Mouse (Mus musculus) midbrain, embryonic 14.5 days (tissue): ENCODE results near the gene C2cd4b. TPM values are rescaled to one million over a fixed set of nuclear protein-coding genes. Genes with fewer than 3 reads are reported as not detected.

Experiments used
- ATAC-seq: fragments of 200-750 bp; cut with Nextera tagmentation; 2 replicates; pipeline ENCODE4 v1.8.0; 2017; ENCODE audit warnings: moderate number of reproducible peaks, moderate library complexity; ENCODE audit not compliant: low FRiP score, low TSS enrichment
- DNase-seq: peaks from one replicate; pipeline ENCODE4 v3.0.0-alpha.2; 2015
- H3K27ac ChIP-seq: fragments of 300-500 bp; sonication (generic); replicated peaks from 2 replicates; pipeline ENCODE4 v1.5.1; 2014; ENCODE audit warnings: mild to moderate bottlenecking, low read depth, low read length, moderate library complexity
- H3K27me3 ChIP-seq: fragments of 300-500 bp; sonication (generic); 2 replicates; pipeline ENCODE4 v1.6.1; 2014; ENCODE audit warnings: low read length, control low read depth, mixed read lengths; ENCODE audit not compliant: control insufficient read depth, insufficient read depth
- H3K36me3 ChIP-seq: fragments of 300-500 bp; sonication (generic); 2 replicates; pipeline ENCODE4 v1.6.1; 2014; ENCODE audit warnings: low read length, control low read depth; ENCODE audit not compliant: control insufficient read depth, insufficient read depth
- H3K4me1 ChIP-seq: fragments of 300-500 bp; sonication (generic); 2 replicates; pipeline ENCODE4 v1.6.1; 2014; ENCODE audit warnings: mild to moderate bottlenecking, antibody characterized with exemption, low read length, control low read depth; ENCODE audit not compliant: control insufficient read depth, insufficient read depth
- H3K4me2 ChIP-seq: fragments of 300-500 bp; sonication (generic); 2 replicates; pipeline ENCODE4 v1.6.1; 2014; ENCODE audit warnings: mild to moderate bottlenecking, low read length, moderate library complexity
- H3K4me3 ChIP-seq: fragments of 300-500 bp; sonication (generic); replicated peaks from 2 replicates; pipeline ENCODE4 v1.5.1; 2014; ENCODE audit warnings: low read depth, low read length
- H3K9ac ChIP-seq: fragments of 300-500 bp; sonication (generic); replicated peaks from 2 replicates; pipeline ENCODE4 v1.6.1; 2014; ENCODE audit warnings: mild to moderate bottlenecking, low read length, moderate library complexity
- H3K9me3 ChIP-seq: fragments of 300-500 bp; sonication (generic); 2 replicates; pipeline ENCODE4 v1.6.1; 2016; ENCODE audit warnings: low read length, control low read depth, mixed read lengths; ENCODE audit not compliant: control insufficient read depth
- WGBS: fragments of 180-500 bp; shearing (Covaris S2); extraction: QIAGEN DNeasy Blood & Tissue Kit; methylation state at CpG from one replicate; pipeline ENCODE4 v1.1.7; 2014; 5-methylcytosine and 5-hydroxymethylcytosine counted together
- polyA plus RNA-seq: library from polyadenylated mRNA; unstranded; fragments of >200 nt; fragmentation: Nextera tagmentation; extraction: Ambion mirVana; gene quantifications from 2 replicates; pipeline ENCODE4 v1.2.1, GENCODE M21; 2014

C2cd4b gene
- polyA plus RNA-seq, 1 experiment from 2014 or later, result 0.71 TPM

- Histone ChIP-seq H3K4me3 (no peak overlapping the region), H3K9ac (no peak overlapping the region), H3K4me1 (0 out of 2 replicates have a peak, but pooled peaks cover 2% of the 10 kb centered on the region), H3K27ac (no peak overlapping the region), H3K9me3 (no peaks in the 10 kb centered on the region), H3K4me2 (no peak overlapping the region), H3K36me3 (no peaks in the 10 kb centered on the region), H3K27me3 (peaks cover 11% of the 10 kb centered on the region)
- DNase-seq (no peak), ATAC-seq (no peak)
- WGBS, result 86% methylated on average over 4 of the region's 4 CpGs
Measured at GRCm38 (mm10) chr9:67763326-67763725, 4.1 kb downstream of the C2cd4b start.

GRCm38 (mm10) chr9:67766405-67766804 is 7.2 kb downstream of the C2cd4b start:
- Histone ChIP-seq H3K4me3 (no peak overlapping the region), H3K36me3 (no peaks in the 10 kb centered on the region), H3K4me2 (no peak overlapping the region), H3K27me3 (no peaks in the 10 kb centered on the region), H3K9me3 (no peaks in the 10 kb centered on the region), H3K4me1 (no peaks in the 10 kb centered on the region), H3K27ac (no peak overlapping the region), H3K9ac (no peak overlapping the region)
- ATAC-seq, result no peak
- no peak for DNase-seq
- WGBS, result 94% methylated on average over 4 of the region's 4 CpGs

- DNase-seq (no peak), ATAC-seq (no peak)
- H3K4me1 ChIP-seq, result no peaks in the 10 kb centered on the region
- H3K4me3 ChIP-seq, result no peak overlapping the region
- H3K4me2 ChIP-seq, result no peak overlapping the region
- H3K27me3 ChIP-seq, result no peaks in the 10 kb centered on the region
- no peaks in the 10 kb centered on the region for H3K9me3 ChIP-seq
- 32% methylated on average over 3 of the region's 3 CpGs for WGBS
- H3K36me3 ChIP-seq, result no peaks in the 10 kb centered on the region
- H3K27ac ChIP-seq, result no peak overlapping the region
- no peak overlapping the region for H3K9ac ChIP-seq
Measured at GRCm38 (mm10) chr9:67766948-67767347, 7.7 kb downstream of the C2cd4b start.

GRCm38 (mm10) chr9:67768843-67769242 is 9.6 kb downstream of the C2cd4b start:
- no peak overlapping the region for H3K4me3 ChIP-seq
- H3K36me3 ChIP-seq, result no peaks in the 10 kb centered on the region
- DNase-seq, result no peak
- no peak overlapping the region for H3K9ac ChIP-seq
- H3K27ac ChIP-seq, result no peak overlapping the region
- H3K9me3 ChIP-seq, result no peaks in the 10 kb centered on the region
- no peaks in the 10 kb centered on the region for H3K4me1 ChIP-seq
- no peaks in the 10 kb centered on the region for H3K27me3 ChIP-seq
- H3K4me2 ChIP-seq, result no peak overlapping the region
- no peak for ATAC-seq
- 81% methylated on average over 4 of the region's 4 CpGs for WGBS

- H3K4me1 ChIP-seq, result no peaks in the 10 kb centered on the region
- H3K9me3 ChIP-seq, result no peaks in the 10 kb centered on the region
- no peak overlapping the region for H3K27ac ChIP-seq
- no peak overlapping the region for H3K4me3 ChIP-seq
- no peak overlapping the region for H3K4me2 ChIP-seq
- ATAC-seq (no peak), DNase-seq (no peak)
- H3K36me3 ChIP-seq, result no peaks in the 10 kb centered on the region
- no peak overlapping the region for H3K9ac ChIP-seq
- WGBS, result 83% methylated on average over 1 of the region's 1 CpGs
- no peaks in the 10 kb centered on the region for H3K27me3 ChIP-seq
Measured at GRCm38 (mm10) chr9:67769401-67769800, 10.2 kb downstream of the C2cd4b start.

GRCm38 (mm10) chr9:67771293-67771692 is 12.1 kb downstream of the C2cd4b start:
- no peaks in the 10 kb centered on the region for H3K9me3 ChIP-seq
- ATAC-seq (no peak), DNase-seq (no peak)
- H3K9ac ChIP-seq, result no peak overlapping the region
- no peak overlapping the region for H3K27ac ChIP-seq
- no peaks in the 10 kb centered on the region for H3K36me3 ChIP-seq
- H3K4me1 ChIP-seq, result no peaks in the 10 kb centered on the region
- H3K4me3 ChIP-seq, result no peak overlapping the region
- H3K4me2 ChIP-seq, result no peak overlapping the region
- no peaks in the 10 kb centered on the region for H3K27me3 ChIP-seq
- WGBS, result 80% methylated on average over 7 of the region's 7 CpGs

- Histone ChIP-seq H3K9ac (no peak overlapping the region), H3K4me3 (no peak overlapping the region), H3K27me3 (no peaks in the 10 kb centered on the region), H3K36me3 (no peaks in the 10 kb centered on the region), H3K9me3 (no peaks in the 10 kb centered on the region), H3K4me1 (no peaks in the 10 kb centered on the region), H3K27ac (no peak overlapping the region), H3K4me2 (no peak overlapping the region)
- no peak for ATAC-seq
- no peak for DNase-seq
- WGBS, result 83% methylated on average over 6 of the region's 6 CpGs
Measured at GRCm38 (mm10) chr9:67774201-67774600, 15.0 kb downstream of the C2cd4b start.

- no peak overlapping the region for H3K4me2 ChIP-seq
- no peaks in the 10 kb centered on the region for H3K36me3 ChIP-seq
- ATAC-seq (no peak), DNase-seq (no peak)
- H3K27ac ChIP-seq, result no peak overlapping the region
- no peaks in the 10 kb centered on the region for H3K4me1 ChIP-seq
- H3K9me3 ChIP-seq, result no peaks in the 10 kb centered on the region
- no peak overlapping the region for H3K9ac ChIP-seq
- WGBS, result 36% methylated on average over 8 of the region's 8 CpGs
- no peaks in the 10 kb centered on the region for H3K27me3 ChIP-seq
- H3K4me3 ChIP-seq, result no peak overlapping the region
Measured at GRCm38 (mm10) chr9:67778553-67778952, 19.3 kb downstream of the C2cd4b start.

GRCm38 (mm10) chr9:67782786-67783185 is 23.5 kb downstream of the C2cd4b start:
- H3K4me1 ChIP-seq, result no peaks in the 10 kb centered on the region

More at GRCm38 (mm10) chr9:67782786-67783185, 23.5 kb downstream of the C2cd4b start:
- 77% methylated on average over 6 of the region's 6 CpGs for WGBS
- Histone ChIP-seq H3K27ac (no peak overlapping the region), H3K9me3 (no peaks in the 10 kb centered on the region), H3K4me3 (no peak overlapping the region), H3K9ac (no peak overlapping the region), H3K4me2 (no peak overlapping the region), H3K27me3 (no peaks in the 10 kb centered on the region), H3K36me3 (no peaks in the 10 kb centered on the region)
- no peak for ATAC-seq
- no peak for DNase-seq
